Mouse (Mus musculus) B cell, adult (primary cell): ENCODE data around the gene Plcg2. TPM values are rescaled to one million over a fixed set of nuclear protein-coding genes. Genes with fewer than 3 reads are reported as not detected.

Experiments used
- total RNA-seq: library from RNA; stranded (reverse); gene quantifications from 4 replicates; pipeline ENCODE4 v1.2.4, GENCODE M21; 2023; ENCODE audit not compliant: inconsistent age

Gene Plcg2
- total RNA-seq: 273 to 294 TPM (median 281 TPM) in 4 replicates

GRCm38 (mm10) chr8:117498179-117498914, at the start of gene Plcg2:
Gene Plcg2 (plus strand): TSS chr8:117498291.

GRCm38 (mm10) chr8:117673430-117673830, 175.3 kb downstream of the Plcg2 start, which contains the start of gene Sdr42e1:
Gene Sdr42e1 (minus strand): TSS chr8:117673689.

Other genes starting within 250 kb of the Plcg2 start
- gene Cmip, start 241.2 kb upstream of the Plcg2 start, total RNA-seq: 120 to 130 TPM (median 126 TPM) in 4 replicates
- 1.00 to 3.2 TPM (median 1.9 TPM) in 4 replicates for gene Sdr42e1, start 175.4 kb downstream of the Plcg2 start, total RNA-seq
- gene Hsd17b2, start 203.6 kb downstream of the Plcg2 start, total RNA-seq: not detected in 4 replicates